Mouse (Mus musculus) liver, embryonic 14.5 days (tissue): ENCODE results near the gene Vwf. TPM values are rescaled to one million over a fixed set of nuclear protein-coding genes. Genes with fewer than 3 reads are reported as not detected.

Experiments used
- ATAC-seq: fragments of 200-750 bp; cut with Nextera tagmentation; 2 replicates; pipeline ENCODE4 v1.8.0; 2017; ENCODE audit warnings: moderate number of reproducible peaks, mild to moderate bottlenecking, moderate library complexity; ENCODE audit not compliant: insufficient read depth
- DNase-seq, 3 experiments: peaks; one replicate each; pipeline ENCODE4 v3.0.0-alpha.2; 2012 to 2013; ENCODE audit warnings: low read depth in 3 of 3, low spot score in 3 of 3
- H3K27ac ChIP-seq: fragments of 300-500 bp; sonication (generic); 2 replicates; pipeline ENCODE4 v1.5.1; 2014; ENCODE audit warnings: moderate library complexity, mild to moderate bottlenecking, control low read depth, inconsistent platforms
- H3K27me3 ChIP-seq: fragments of 300-500 bp; sonication (generic); 2 replicates; pipeline ENCODE4 v1.6.1; 2014; ENCODE audit warnings: mild to moderate bottlenecking, low read length, moderate library complexity; ENCODE audit not compliant: control insufficient read depth, insufficient read depth
- H3K36me3 ChIP-seq: fragments of 300-500 bp; sonication (generic); replicated peaks from 2 replicates; pipeline ENCODE4 v1.6.1; 2014; ENCODE audit warnings: low read depth; ENCODE audit not compliant: control insufficient read depth, insufficient read depth
- H3K4me1 ChIP-seq, 2 experiments: fragments of 200-500 bp in 1 of 2; fragments of 300-500 bp in 1 of 2; sonication (generic) in 1 of 2; replicated peaks; 2 replicates each; pipeline ENCODE4 v1.6.1; 2012 to 2014; ENCODE audit warnings: antibody characterized with exemption in 1 of 2, inconsistent platforms in 1 of 2, low read length in 1 of 2; ENCODE audit not compliant: control insufficient read depth in 2 of 2, insufficient read depth in 2 of 2
- H3K4me2 ChIP-seq: fragments of 300-500 bp; sonication (generic); 2 replicates; pipeline ENCODE4 v1.6.1; 2014; ENCODE audit warnings: low read depth, mild to moderate bottlenecking, control low read depth, moderate library complexity
- H3K4me3 ChIP-seq, 2 experiments: fragments of 200-500 bp in 1 of 2; fragments of 300-500 bp in 1 of 2; sonication (generic) in 1 of 2; 2 replicates each; pipeline ENCODE4 v1.5.1; 2012 to 2014; ENCODE audit warnings: low read depth in 2 of 2, low read length in 2 of 2, mild to moderate bottlenecking in 2 of 2, control low read depth in 1 of 2, inconsistent platforms in 1 of 2, moderate library complexity in 1 of 2; ENCODE audit not compliant: insufficient read depth in 1 of 2
- H3K9ac ChIP-seq: fragments of 300-500 bp; sonication (generic); replicated peaks from 2 replicates; pipeline ENCODE4 v1.6.1; 2014; ENCODE audit warnings: mild to moderate bottlenecking, control low read depth, moderate library complexity
- H3K9me3 ChIP-seq: fragments of 300-500 bp; sonication (generic); 2 replicates; pipeline ENCODE4 v1.6.1; 2016; ENCODE audit warnings: low read length, mixed read lengths; ENCODE audit not compliant: control insufficient read depth
- CTCF ChIP-seq: IDR thresholded peaks from 2 replicates; pipeline ENCODE4 v1.5.1; 2016; ENCODE audit warnings: antibody characterized with exemption, low read depth, control low read depth
- EP300 ChIP-seq: IDR thresholded peaks from 2 replicates; pipeline ENCODE4 v1.6.1; 2016; ENCODE audit warnings: antibody characterized with exemption, low read depth
- WGBS: fragments of 180-500 bp; shearing (Covaris S2); extraction: QIAGEN DNeasy Blood & Tissue Kit; methylation state at CpG from one replicate; pipeline ENCODE4 v1.1.7; 2014; ENCODE audit not compliant: insufficient replicate concordance; 5-methylcytosine and 5-hydroxymethylcytosine counted together
- polyA plus RNA-seq, 2 experiments: library from polyadenylated mRNA; depleted of rRNA in 1 of 2; stranded (reverse) in 1 of 2; unstranded in 1 of 2; fragments of >200 nt; fragmentation: Nextera tagmentation in 1 of 2; extraction: Ambion mirVana in 1 of 2; gene quantifications; 2 replicates each; pipeline versions ENCODE4 v1.2.1 to v1.2.3; 2012 to 2014

Vwf gene
- polyA plus RNA-seq, 2 experiments, result 9.0 to 11.1 TPM

DNA sequence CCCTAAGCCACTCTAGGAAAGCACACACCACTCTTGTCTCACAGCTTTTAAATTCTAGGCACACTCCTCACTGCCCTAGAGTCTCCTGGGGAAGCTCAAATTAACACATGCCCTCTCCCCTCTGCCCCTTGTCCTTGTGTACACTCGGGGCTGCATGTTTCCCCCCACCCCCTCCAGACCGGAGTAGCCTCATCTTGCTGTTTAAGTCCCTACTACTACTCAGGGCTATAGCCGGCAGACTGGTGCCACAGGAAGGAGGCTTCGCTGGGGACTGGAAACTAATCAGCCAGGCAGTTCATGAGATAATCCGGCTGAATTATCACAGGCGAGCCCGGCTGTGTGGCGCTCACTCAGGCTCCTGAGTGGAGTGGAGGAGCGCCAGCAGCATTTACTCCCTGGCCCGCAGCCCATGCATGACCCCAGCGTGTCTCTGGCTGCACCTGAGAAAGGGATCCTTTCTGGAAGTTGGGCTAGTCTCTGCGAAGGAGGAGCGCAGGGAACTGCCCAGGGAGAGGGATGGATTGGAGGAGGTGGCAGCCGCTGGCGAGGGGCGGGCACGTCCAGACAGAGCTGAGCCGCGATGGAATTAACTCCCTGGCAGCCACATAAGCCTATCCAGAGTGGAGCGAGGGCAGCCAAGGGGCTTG, 143.6 kb downstream of the Vwf start, which contains the start of gene Ano2:
Ano2 (plus strand) TSS at position 363 of the 647 bp plus-strand sequence.
- no peak for ATAC-seq

DNA sequence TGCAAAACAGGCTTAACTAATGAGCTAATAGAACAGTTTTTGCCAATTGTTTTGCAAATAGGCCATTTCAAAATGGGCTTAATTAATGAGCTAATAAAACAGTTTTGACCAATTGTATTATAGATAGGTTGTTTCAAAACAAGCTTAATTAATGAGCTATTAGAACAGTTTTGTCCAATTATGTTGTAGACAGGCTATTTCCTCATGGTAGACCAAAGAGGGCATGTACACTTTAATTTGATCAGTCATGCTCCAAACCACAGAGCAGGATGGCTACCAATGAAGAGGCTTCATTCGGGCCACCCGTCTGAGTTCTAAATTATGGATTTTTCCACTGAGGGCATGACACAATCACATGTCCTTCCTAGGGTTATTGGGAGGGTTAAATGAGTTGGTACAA, 154.6 kb downstream of the Vwf start:
- Histone ChIP-seq H3K9me3 (no peaks in the 10 kb centered on the region), H3K27me3 (no peaks in the 10 kb centered on the region), H3K27ac (no peak overlapping the region), H3K36me3 (no peaks in the 10 kb centered on the region), H3K4me1 (no peaks in the 10 kb centered on the region), H3K4me3 (no peak overlapping the region), H3K4me2 (no peak overlapping the region), H3K9ac (no peak overlapping the region)
- no peak for TF ChIP-seq CTCF
- WGBS, result 69% methylated on average over 2 of the region's 2 CpGs
- DNase-seq (no peak), ATAC-seq (no peak)

More for the DNA sequence above, 143.6 kb downstream of the Vwf start, which contains the start of gene Ano2:
- no peak for DNase-seq
- WGBS, result 18% methylated on average over 20 of the region's 20 CpGs
- Histone ChIP-seq H3K9ac (no peak within 1 kb of the TSS), H3K27me3 (no peaks in the 10 kb centered on the region), H3K27ac (no peak within 1 kb of the TSS), H3K4me3 (no peak within 1 kb of the TSS), H3K36me3 (no peaks in the 10 kb centered on the region), H3K4me1 (no peaks in the 10 kb centered on the region), H3K9me3 (no peaks in the 10 kb centered on the region), H3K4me2 (no peak within 1 kb of the TSS)
- no peak for TF ChIP-seq CTCF
- no peak for TF ChIP-seq EP300

DNA sequence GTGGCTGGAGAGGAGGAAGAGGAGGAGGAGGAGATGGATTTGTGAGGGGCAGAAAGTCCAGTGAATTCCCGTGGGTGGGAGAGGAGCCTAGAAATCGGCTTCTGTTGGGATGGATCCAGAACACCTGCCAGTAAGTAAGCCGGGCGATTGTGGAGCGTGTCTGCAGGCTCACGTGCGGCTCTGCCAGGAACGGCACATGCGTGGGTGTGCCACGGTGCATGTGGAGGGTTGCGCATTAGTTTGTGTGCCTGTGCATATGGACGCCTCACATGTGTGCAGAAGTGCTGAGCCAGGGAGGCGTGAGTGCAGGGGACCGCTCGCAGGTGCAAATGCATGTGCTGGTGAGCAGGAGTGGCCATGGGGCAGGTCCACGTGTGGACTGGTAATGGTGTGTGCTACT, 164.7 kb downstream of the Vwf start:
- Histone ChIP-seq H3K9ac (no peak overlapping the region), H3K27me3 (no peaks in the 10 kb centered on the region), H3K36me3 (no peaks in the 10 kb centered on the region), H3K4me2 (no peak overlapping the region), H3K9me3 (no peaks in the 10 kb centered on the region), H3K27ac (no peak overlapping the region), H3K4me1 (no peaks in the 10 kb centered on the region), H3K4me3 (no peak overlapping the region)
- DNase-seq (no peak), ATAC-seq (no peak)
- 73% methylated on average over 16 of the region's 16 CpGs for WGBS
- no peak for TF ChIP-seq CTCF
- TF ChIP-seq EP300, result no peak

DNA sequence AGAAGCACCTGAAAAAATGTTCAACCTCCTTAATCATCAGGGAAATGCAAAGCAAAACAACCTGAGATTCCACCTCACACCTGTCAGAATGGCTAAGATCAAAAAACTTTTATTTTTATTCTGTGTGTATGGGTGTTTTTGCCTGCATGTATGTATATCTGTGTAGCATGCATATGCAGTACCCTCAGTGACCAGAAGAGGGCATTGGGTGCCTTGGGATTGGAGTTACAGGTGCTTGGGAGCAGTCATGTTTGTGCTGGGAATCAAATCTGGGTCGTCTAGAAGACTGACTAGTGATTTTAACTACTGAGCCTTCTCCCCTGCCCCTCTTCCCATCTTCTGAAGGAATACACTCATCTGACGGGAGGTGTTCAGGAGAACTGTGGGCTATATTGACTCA, 179.8 kb downstream of the Vwf start:
- peak; percentile 62 for TF ChIP-seq CTCF
- no peak for TF ChIP-seq EP300
- Histone ChIP-seq H3K9ac (no peak overlapping the region), H3K4me2 (no peak overlapping the region), H3K27ac (no peak overlapping the region), H3K36me3 (no peaks in the 10 kb centered on the region), H3K9me3 (no peaks in the 10 kb centered on the region), H3K4me3 (no peak overlapping the region), H3K27me3 (no peaks in the 10 kb centered on the region), H3K4me1 (no peaks in the 10 kb centered on the region)
- no peak for ATAC-seq
- no peak for DNase-seq
- 43% methylated on average over 2 of the region's 2 CpGs for WGBS

DNA sequence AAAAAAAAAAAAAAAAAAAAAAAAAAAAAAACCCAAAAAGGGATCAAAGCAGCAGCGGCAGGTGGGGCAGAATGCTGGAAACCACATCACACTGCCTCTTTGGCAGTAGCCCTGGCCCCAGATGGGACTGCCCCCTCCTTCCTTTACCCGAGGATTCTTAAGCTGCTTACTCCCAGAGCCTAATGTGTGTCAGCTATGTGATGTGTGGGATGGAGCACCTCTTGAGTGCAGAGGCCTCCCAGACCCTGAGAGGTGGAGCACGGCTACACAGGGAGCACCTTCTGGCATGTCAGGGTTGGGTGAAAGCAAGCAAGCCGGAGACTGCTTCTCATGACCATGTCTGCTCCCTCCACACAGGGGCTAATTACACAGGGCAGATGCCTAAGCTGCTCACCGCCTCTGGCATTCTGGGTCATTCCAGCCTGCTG, 180.9 kb downstream of the Vwf start:
- H3K27me3 ChIP-seq, result no peaks in the 10 kb centered on the region

More for the DNA sequence above, 180.9 kb downstream of the Vwf start:
- Histone ChIP-seq H3K4me2 (no peak overlapping the region), H3K4me3 (no peak overlapping the region), H3K9ac (no peak overlapping the region), H3K9me3 (no peaks in the 10 kb centered on the region), H3K4me1 (no peaks in the 10 kb centered on the region), H3K27ac (no peak overlapping the region), H3K36me3 (no peaks in the 10 kb centered on the region)
- 58% methylated on average over 5 of the region's 5 CpGs for WGBS
- no peak for DNase-seq
- TF ChIP-seq CTCF (no peak), EP300 (no peak)
- no peak for ATAC-seq
